Mouse (Mus musculus): ENCODE measurements around the gene Atp1a2.
"Not testable (repeated sequence)": the region's sequence is repeated elsewhere in the genome, so short reads cannot be mapped to it uniquely, and the experiment has no call there.

Gene Atp1a2

DNA sequence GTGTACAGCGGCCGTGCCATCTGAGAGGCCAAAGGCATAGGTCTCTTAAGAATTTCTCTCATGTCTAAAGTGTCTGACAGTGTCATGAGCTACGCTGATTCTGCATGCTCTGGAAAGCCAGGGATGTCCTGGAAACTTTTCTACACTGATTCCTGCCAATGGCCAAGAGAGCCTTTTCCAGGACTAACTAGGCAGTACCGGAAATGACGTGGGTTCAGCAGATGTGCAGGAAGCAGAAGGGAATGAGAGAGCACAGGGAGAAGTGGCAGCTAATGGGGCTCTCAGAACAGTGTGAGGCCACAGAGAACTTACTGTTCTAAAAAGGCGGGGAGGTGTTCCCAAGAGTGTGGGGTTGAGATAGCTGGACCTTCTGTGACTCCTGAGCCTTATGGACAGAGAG is 24.5 kb downstream of the Atp1a2 start:
- DNase-seq (ENCODE audit: low read depth, low spot score): no peak

GRCm38 (mm10) chr1:172271765-172272164 is 26.1 kb downstream of the Atp1a2 start:
- DNase-seq (ENCODE audit: low read depth, low spot score): no peak

DNA sequence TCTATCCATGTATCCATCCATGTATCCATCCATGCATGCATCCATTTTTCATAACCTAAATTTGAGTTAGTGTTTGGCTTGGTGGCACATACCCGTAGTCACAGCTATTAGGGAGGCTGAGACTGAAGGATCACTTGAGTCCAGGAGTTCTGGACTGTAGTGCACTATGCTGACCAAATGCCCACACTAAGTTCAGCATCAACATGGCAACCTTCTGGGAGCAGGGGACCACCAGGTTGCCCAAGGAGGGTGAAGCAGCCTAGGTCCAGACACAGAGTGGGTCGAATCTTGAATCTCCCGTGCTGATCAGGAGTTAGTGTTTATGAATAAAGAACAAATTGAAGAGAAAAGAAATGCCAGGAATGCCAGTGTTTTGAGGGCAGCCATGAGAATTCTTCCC is 26.7 kb downstream of the Atp1a2 start:
- no peak for DNase-seq (ENCODE audit: low read depth, low spot score)

GRCm38 (mm10) chr1:172261477-172262078 is 36.3 kb downstream of the Atp1a2 start, which contains the start of gene Igsf8:
Igsf8 (plus strand) TSS chr1:172261641.
- no peak for DNase-seq (ENCODE audit: low read depth, low spot score)

GRCm38 (mm10) chr1:172258314-172258713 is 39.5 kb downstream of the Atp1a2 start, which contains the start of gene Atp1a4:
Atp1a4 (minus strand) TSS chr1:172258414.
- DNase-seq (ENCODE audit: low read depth, low spot score): no peak

DNA sequence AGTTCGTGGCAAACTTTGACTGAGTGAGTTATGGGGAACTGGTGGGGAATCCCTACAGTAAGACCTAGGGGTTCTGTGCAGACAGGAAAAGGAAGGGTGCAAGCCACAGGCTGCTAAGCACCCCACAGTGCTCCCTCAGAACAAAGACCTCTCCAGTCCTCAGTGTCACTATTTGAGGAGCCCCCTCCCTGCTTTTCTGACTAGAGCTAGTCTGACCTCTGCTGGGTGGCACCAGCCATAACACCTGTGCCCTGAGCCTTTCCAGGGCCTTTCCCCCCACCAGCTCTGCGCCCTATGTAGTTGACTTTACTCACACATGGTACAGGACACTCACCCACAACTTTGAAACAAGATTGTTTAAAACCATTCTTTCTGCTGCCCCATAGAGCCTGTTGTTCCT is 50.2 kb downstream of the Atp1a2 start:
- peak; percentile 17 for DNase-seq (ENCODE audit: low read depth, low spot score)

- peak; percentile 63 for DNase-seq (ENCODE audit: low read depth, low spot score)
These were observed 50.6 kb downstream of the Atp1a2 start for GRCm38 (mm10) chr1:172247216-172247615.

GRCm38 (mm10) chr1:172244645-172245044 is 53.2 kb downstream of the Atp1a2 start:
- DNase-seq (ENCODE audit: low read depth, low spot score): not testable (repeated sequence)

DNA sequence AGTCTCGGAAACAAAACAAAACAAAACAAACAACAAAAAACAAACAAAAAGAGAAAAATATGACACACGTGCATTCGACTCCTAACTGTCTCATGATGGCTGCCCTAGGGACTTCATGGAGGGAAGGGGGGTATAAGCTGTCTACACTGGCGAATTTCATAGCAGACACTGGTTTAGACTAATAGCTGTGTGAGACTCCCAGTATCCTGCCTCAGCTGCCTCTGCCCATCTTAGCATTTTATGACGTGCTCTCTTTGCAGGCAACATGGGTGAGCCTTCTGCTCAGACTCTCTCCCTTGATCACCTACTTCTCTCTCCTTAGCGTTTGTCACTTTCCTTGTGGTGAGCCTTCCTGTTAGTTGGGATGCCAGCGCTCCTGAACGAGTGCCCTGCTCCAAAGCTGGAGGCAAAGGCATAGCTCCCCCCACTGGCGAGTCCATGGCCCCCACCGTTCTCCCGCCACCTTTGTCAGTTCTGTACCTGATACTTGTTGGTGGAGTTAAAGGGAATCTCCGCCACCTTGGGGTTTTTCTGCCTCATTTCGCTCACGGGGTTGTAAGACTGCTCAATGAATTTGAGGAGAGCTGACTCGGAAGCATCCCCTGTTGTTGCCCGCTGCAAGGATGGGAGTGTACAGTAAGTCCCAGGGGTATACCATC is 54.2 kb downstream of the Atp1a2 start:
- DNase-seq (ENCODE audit: low read depth, low spot score): peak; percentile 27

- DNase-seq (ENCODE audit: low read depth, low spot score): peak; percentile 12
These were observed 55.5 kb downstream of the Atp1a2 start for GRCm38 (mm10) chr1:172242401-172242800.

GRCm38 (mm10) chr1:172240945-172241708 is 56.7 kb downstream of the Atp1a2 start:
- DNase-seq (ENCODE audit: low read depth, low spot score): no peak

DNA sequence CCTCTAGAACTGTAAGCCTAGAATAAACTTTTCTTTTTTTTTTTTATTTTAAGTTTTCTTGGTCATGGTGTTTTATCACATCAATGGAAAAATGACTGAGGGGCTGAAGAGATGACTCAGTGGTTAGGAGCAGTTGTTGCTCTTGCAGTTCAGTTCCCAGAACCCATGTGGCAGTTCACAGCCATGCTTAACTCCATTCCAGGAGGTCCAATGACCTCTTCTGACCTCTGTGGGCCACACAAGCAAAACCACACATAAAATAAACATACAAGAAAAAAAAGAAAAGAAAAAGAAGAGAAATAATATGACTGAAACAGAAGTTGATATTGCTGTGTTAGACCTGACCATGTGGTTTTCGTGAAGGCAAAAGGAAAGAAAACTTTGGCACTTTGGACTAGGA is 68.6 kb downstream of the Atp1a2 start:
- no peak for DNase-seq (ENCODE audit: low read depth, low spot score)

DNA sequence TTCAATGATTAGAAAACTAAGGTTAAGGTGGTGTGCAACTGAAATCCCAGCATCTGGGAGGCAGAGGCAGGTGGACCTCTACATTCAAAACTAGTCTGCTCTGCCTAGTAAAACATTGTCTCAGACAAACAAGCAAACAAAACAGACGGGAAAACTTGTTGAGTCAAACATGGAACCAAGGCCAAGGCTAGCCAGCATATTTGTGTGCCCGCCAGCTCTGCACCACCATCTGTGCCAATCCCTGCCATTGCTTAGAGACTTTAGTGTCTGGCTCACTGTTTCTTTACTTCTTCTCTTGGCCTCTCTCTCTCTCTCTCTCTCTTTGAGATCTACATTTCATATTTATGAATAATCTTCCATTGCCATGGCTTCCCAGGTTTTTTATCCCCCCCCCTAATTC is 69.7 kb downstream of the Atp1a2 start:
- peak; percentile 73 for DNase-seq (ENCODE audit: low read depth, low spot score)

All from brain, adult 2 months (tissue).